Mouse (Mus musculus) ovary, postnatal 36 days (tissue): ENCODE results near the gene Cfap69.

Source experiments
- DNase-seq: peaks from one replicate; pipeline ENCODE4 v3.0.0; 2022; ENCODE audit warnings: low spot score, mixed read lengths

The Cfap69 gene

DNA sequence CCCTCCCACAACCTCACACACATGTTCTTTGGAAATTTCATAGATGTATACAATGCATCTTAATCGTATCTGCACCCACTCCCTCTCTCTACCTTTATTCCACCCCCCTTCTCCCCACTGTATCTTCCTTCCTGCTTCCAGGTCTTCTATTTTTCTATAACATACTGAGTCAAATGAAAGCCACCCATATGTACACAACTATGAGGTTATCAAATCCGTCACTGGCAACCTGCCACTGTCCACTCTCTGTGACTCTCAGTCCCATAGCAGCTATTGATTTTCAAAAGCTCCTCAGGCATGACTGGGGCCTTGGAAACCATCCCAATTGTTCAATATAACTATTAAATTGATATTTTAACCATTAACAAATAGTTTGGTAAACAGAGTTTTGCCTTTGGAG, 6.1 kb downstream of the Cfap69 start:
- DNase-seq: no peak

DNA sequence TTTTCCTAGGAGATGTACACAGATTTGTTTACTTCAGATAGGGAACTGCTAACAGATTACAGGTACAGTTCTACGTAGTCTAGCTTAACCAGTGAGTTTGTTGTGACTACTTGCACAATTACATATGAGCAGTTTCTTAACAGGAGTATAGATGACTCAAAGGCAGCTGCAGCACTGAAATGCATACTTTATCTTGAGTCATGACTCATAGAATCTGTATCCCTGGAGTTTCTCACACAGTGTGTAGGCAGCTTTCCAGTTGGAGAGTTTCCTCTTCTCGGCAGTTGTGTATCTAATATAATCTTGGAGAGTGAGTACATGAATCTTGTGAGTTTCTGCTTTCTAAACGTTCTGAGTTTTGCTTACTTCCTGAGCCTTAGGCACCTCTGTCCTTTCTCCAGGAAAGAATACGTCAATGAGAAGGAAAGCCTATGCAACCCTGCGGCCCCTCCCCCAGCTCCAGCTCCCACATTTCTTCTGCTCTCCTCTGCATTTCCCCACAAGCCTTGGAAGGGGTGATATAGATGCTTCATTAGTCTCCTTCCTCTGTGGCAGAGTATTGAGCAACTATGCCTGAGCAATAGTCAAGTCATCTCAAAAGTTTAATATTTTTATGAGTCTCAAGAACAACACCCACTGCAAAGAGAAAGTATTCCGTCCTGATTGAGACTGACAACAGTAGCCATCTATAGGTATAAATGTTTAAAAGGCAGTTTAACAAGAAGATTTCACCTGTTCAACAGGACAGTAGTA, 15.0 kb downstream of the Cfap69 start:
- no peak for DNase-seq

DNA sequence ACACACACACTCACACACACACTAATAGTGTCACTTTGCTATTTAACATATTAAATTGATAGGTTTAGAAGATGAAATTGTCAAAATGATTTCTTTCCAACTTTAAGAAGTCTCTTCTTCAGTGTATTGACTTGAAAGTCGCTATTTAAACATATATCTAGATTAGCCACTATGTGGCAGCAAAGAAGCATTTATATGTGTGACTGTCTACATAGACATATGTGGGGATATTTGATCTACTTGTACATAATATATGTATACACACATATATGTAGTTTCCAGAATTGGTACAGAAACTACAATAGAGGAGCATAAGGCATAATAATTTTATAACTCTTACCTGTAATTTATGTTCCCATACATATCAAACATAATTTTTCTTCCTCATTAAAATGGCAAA, 17.9 kb downstream of the Cfap69 start:
- no peak for DNase-seq

DNA sequence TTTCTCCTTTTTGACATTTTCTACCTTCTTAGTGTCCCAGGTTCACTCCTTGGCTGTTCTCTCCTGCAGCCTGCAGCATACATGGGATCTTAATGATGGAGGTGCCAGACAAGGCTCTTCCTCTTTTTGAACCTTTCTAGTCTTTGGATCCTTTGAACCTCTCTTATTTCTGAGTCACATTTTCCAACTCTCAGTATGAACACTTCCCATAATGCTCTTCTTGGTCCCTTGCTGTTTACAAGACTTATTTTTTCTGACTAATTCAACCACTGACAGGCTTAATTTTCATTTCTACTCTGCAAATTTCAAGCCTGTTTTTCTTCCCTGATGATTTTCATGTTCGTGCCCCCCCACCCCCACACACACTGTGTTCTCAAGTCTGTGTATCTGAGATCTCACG, 25.5 kb downstream of the Cfap69 start:
- DNase-seq: no peak

DNA sequence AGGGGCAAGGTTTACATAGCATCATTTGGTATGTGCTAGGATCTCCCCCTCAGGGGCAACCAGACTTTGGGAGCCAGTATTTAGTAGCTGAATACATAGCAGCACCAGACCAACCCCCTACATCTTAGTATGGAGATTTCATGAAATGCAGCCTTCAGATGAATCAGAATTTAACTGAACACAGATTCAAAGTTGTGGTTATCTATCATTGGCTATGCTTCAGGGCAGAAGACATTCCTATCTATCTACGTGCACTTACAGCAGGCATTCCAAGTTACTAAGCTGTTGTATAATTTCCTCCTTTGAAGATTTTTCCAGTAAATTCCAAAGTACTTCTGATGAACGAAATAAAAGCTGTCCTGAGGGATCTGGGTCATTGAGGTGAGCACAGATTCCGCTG, 38.5 kb downstream of the Cfap69 start:
- no peak for DNase-seq

DNA sequence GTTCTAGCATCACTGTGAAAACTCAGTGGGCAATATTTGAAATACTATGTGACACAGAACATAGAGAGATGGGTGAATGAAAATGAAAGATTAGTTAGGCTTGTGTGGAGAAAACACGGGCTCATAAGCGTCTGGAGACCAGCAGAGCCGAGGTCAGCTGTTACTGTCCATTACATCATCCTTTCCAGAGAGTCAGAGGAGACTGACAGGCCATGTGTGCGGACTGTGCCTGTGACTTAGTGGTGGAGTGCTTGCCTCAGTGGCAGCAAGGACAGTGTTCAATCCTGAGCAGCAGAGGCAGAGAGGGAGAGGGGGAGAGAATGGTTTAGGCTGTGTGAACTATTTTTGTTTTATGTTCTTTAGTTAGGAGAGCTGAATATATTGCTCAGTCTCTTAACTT, 45.7 kb downstream of the Cfap69 start:
- no peak for DNase-seq

DNA sequence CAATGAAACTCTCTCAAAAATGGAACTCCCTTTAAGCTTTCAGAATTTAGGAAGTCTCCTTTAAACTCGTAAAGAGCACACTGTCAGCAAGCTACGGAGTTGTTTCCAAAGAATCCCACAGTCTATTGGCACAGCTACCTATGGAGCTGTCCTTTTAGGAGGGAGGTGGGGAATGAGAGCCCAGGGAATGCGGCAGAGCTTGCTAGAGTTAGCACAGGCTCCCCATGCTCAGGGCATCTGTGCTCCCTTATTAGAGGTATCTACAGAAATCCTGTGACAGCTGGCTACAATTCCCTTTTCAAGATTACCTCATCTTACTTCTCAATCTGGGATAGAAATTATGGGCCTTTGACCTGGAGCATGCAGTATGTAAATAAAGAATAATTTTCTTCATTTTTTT, 53.5 kb downstream of the Cfap69 start:
- DNase-seq: no peak

DNA sequence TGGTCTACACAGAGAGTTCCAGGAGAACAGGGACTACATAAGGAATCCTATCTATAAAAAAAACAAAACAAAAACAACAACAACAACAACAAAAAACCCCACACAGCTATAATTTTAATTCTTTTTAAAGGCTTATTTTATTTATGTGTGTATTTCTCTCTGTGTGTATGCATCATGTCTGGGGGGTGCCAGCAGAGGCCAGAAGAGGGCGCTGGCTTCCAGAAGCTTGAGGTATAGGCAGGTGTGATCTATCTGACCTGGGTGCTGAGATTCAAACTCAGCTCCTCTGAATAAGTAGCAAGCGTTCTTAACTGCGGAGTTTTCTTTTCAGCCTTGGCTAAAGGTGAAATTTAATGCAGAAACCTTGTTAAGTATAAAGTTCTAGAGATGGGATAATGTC, 76.4 kb downstream of the Cfap69 start:
- DNase-seq: no peak

DNA sequence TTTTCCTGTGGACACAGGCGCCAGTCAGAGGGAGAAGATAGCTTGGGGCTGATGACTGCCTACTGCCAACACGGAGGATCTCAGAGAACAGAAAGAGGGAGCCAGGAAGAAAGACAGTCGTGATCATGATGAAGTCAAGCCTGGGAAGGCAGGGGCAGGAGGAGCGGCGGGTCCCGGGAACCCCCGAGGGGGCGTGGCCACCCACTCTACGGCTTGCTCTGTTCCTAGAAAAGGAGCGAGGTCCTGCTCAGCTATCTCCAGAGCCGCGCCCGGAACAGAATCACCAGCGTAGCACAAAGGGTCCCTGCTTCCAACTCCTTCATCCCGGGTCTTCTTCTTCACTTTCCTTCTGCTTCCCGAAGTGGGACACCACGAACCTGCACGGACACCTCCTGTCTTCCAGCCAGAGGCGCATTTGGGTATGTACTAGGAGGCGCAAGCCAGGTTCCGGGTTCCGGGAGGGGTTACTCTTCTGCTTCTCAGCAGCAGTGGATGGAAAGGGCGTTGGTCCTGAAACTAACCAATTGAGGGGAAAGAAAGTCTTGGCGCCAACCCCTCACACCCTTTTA, 90.2 kb downstream of the Cfap69 start, which contains the start of gene Gm8773:
Gene Gm8773, plus strand, starts transcription at position 51 of the 569 bp plus-strand sequence.
- peak; percentile 38 for DNase-seq

DNA sequence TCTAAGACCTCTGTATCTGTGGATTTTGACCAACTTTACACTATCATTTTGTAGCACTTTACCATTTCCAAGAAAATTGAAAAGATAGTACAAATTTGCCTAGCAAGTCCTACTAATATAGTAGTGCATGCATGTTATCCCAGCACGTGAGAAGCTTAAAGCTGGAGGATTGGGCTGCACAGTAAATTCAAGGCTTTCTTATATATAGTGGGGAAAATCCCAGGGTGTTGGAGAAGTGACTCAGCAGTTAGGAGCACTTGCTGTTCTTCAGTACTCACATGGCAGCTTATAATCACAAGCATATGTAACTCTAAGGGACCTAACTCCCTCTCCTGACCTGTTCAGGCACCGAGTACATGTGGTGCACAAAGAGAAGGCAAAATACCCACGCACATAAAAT, 101.6 kb downstream of the Cfap69 start:
- no peak for DNase-seq

DNA sequence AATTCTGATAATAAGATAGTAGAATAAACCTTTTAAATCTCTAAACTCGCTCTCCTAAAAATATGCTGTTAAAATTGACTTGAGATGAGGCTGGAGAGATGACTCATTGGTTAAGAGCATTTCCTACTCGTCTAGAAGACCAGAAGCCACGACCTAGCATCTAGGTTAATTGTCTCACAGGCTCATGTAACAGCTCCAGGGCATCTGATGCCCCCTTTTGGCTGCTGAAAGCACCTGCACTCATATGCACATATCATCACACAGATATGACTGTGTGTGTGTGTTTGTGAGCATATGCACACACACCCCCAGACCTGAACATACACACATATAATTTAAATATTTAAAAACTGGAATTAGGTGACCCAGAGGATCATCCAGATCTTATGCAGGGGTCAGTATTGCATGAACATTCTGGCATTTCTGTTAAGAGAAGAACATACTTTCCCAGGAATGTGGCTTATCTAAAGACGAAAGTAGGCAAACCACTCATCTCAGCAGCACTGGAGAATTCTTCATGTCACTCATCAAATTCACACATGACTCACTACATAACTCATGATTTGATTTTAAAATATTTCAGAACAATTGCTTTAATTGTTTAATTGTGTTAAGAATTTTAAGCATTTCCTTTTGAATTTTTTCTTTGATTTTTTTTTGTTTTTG, 102.9 kb downstream of the Cfap69 start:
- DNase-seq: no peak

DNA sequence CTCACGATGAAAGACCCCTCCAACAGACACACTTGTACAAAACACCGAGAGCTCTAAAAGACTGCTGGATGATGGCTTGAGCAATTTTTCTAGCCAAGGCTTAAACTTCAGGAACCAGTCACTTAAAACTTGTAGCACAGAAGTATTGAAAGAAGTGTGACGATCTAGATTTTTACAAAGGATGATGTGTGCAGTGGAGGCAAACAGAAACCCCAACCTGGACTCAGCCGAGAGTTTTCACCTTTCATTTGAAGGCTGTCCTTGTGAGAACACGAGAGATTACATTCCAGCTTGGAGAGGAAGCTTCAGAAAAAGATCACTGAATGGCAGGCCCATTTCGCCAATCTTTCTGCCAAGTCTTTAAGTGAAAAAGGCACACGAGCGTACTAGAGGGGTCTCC, 104.2 kb downstream of the Cfap69 start:
- DNase-seq: no peak

DNA sequence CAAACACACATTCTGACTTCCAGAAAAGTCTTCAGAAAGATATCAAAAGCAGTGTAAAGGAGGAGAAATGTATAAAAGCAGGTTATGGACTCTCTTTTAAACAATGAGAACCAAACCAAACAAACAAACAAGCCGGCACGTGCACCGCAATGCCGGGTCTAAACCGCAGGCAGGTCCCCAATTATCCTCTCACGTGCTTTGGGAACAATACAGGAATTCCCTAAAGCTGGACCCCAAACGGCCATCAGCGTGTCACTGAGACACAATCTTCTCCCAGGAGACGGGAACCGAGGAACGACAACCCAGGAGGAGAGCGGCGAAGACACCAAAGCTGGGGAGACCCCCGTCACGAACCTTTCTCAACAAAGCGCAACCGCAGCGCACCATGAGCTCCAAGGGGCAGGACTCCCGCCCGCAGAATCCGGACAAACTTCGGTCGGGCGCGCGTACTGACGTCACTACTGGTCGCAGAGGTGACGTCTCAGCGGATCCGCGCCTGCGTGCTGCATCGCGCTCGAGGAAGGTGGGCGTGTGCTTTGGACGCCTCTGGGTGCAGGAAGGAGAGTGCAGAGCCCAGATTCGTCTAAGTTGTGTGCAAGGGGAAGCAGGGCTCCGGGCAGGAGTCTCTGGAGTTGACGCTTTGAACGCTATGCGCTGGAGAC, 104.8 kb downstream of the Cfap69 start, which contains the start of gene Gtpbp10:
Gene Gtpbp10, minus strand, starts transcription at position 460 of the 662 bp plus-strand sequence.
- peak; percentile 92 for DNase-seq

DNA sequence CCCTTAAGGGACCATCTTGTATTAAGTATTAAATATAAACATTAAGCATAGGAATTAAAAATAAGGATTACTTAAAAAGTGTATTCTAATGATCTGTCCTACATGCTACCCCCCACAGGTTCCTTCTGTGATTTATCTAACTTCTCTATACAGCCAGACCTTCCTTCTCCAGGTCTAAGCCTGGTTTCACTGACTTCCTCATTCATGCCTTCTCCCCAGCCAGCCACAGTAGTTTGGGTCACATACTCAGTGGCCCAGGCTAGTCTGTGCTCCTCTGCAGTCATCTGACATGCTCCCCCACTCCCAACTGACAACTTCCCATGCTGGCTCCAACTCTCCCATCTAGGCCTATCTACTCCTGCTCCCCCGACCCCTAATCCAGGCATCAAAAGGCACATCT, 112.9 kb downstream of the Cfap69 start:
- no peak for DNase-seq

DNA sequence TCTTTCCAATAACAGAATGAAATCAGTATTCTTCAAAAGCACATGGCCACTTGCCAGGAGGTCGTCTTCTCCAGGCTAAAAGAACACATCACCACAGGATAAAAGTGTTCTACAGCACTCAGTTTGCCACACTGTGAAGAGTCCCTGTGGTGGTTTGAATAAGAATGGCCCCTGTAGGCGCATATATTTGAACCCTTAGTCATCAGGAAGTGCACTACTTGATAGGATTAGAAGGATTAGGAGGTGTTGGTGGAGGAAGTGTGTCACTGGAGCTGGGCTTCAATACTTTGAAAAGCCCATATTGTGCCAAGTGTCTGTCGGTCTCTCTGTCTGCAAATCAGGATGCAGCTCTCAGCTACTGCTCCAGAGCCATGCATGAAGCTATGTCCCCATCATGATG, 123.7 kb downstream of the Cfap69 start:
- no peak for DNase-seq

DNA sequence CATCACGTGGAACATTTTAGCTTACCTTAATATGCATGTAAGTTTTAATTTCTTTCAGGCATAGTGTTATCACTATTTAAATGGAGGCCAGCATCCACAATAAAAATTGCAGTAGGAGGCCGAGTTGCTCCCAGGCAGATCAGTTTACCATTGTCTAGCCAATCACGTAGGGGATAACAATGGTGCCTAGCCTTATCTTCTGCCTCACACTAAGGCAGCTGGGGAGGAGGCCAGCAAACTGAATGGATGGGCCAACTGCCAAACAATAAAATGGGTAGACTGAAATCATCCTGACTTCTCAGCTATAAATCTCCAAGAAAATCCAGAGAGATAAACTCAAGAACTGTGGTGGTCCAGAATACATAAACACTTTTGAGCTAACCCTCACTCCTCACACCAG, 124.3 kb downstream of the Cfap69 start:
- no peak for DNase-seq

DNA sequence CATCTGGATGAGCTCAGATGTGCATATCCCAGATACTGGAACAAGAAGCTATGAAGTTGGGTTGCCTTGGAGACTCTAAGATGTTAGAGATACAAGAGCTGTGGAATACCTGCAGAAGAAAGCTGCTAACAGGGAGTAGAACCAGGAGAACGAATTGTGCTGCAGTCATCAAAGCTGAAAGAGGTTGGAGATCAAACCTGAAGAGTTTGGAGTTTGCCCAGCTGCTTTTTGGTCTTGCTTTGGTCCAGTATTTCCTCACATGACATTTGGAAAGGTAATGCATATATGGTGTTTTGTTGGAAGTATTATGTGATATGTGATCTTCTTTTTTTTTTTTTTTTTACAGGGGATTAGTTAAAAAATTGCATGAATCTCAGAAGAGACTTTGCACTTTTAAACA, 127.9 kb downstream of the Cfap69 start:
- DNase-seq: no peak

DNA sequence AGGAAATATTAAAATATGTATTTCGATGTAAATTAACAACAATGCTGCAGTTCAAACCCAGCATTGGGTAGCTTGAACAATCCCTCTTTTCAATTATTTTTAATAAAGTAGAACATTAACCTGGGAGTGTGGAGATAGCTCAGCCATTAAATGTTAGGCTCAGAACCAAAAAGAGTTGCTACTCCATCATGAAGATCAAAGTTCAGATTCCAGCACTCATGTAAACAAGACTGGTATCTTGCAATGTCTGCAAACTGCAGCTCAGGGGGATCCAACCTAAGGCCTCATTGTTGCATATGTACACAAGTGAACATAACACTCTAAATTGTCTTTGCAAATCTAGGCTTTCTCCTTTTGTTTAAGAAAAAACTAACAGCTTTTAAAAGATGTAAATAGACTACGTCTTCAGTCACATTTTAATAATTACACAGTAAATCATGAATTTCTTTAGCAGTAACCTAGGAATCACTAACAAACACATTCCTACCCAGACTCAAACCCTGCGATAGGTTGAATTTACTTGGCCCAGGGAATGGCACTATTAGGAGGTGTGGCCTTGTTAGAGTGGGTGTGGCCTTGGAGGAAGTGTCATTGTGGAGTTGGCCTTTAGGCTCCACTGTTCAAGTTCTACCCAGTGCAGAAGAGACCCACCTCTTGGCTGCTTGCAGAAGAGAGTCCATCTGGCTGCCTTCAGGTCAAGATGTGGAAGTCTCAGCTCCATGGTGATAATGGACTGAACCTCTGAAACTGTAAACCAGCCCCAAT, 130.2 kb downstream of the Cfap69 start:
- DNase-seq: no peak
